Mouse (Mus musculus): ENCODE measurements around the gene Rcc1l.

The Rcc1l gene

GRCm38 (mm10) chr5:134206721-134207120, 30.1 kb upstream of the Rcc1l start:
- TF ChIP-seq NANOG (IDR thresholded peaks at IDR 0.05; ENCODE audit: borderline replicate concordance, low read length): no peak
- TF ChIP-seq POU5F1 (IDR thresholded peaks at IDR 0.05; ENCODE audit: borderline replicate concordance, low read length): no peak
- no peak for TF ChIP-seq CTCF (conservative IDR thresholded peaks at IDR 0.05; ENCODE audit: low read length)
- H3K4me3 ChIP-seq (replicated peaks; ENCODE audit: low read length): no peak overlapping the region
- peaks cover 2% of the 10 kb centered on the region; the same call in 1 of the 2 replicates for H3K27me3 ChIP-seq (ENCODE audit: insufficient read depth, low read length)
- 0 out of 2 replicates have a peak, but pooled peaks cover 4% of the 10 kb centered on the region for H3K4me1 ChIP-seq (replicated peaks; ENCODE audit: low read depth, low read length)
- H3K9me3 ChIP-seq (ENCODE audit: low read length): no peaks in the 10 kb centered on the region
- H3K36me3 ChIP-seq (ENCODE audit: insufficient read depth, low read length): no peaks in the 10 kb centered on the region

GRCm38 (mm10) chr5:134193664-134194063, 17.1 kb upstream of the Rcc1l start:
- no peak overlapping the region for H3K4me3 ChIP-seq (replicated peaks; ENCODE audit: low read length)
- H3K27me3 ChIP-seq (ENCODE audit: insufficient read depth, low read length): no peaks in the 10 kb centered on the region
- no peaks in the 10 kb centered on the region for H3K36me3 ChIP-seq (ENCODE audit: insufficient read depth, low read length)
- H3K9me3 ChIP-seq (ENCODE audit: low read length): 0 out of 2 replicates have a peak, but pooled peaks cover 3% of the 10 kb centered on the region
- H3K4me1 ChIP-seq (replicated peaks; ENCODE audit: low read depth, low read length): peaks cover 3% of the 10 kb centered on the region; the same call in 1 of the 2 replicates
- TF ChIP-seq NANOG (IDR thresholded peaks at IDR 0.05; ENCODE audit: borderline replicate concordance, low read length) (no peak), CTCF (conservative IDR thresholded peaks at IDR 0.05; ENCODE audit: low read length) (no peak), POU5F1 (IDR thresholded peaks at IDR 0.05; ENCODE audit: borderline replicate concordance, low read length) (no peak)

GRCm38 (mm10) chr5:134188571-134188970, 12.0 kb upstream of the Rcc1l start:
- H3K36me3 ChIP-seq (ENCODE audit: insufficient read depth, low read length): no peaks in the 10 kb centered on the region
- no peak for TF ChIP-seq POU5F1 (IDR thresholded peaks at IDR 0.05; ENCODE audit: borderline replicate concordance, low read length)
- TF ChIP-seq CTCF (conservative IDR thresholded peaks at IDR 0.05; ENCODE audit: low read length): no peak
- no peak for TF ChIP-seq NANOG (IDR thresholded peaks at IDR 0.05; ENCODE audit: borderline replicate concordance, low read length)
- H3K4me3 ChIP-seq (replicated peaks; ENCODE audit: low read length): no peak overlapping the region
- H3K9me3 ChIP-seq (ENCODE audit: low read length): no peaks in the 10 kb centered on the region
- peaks cover 22% of the 10 kb centered on the region for H3K4me1 ChIP-seq (replicated peaks; ENCODE audit: low read depth, low read length)
- no peaks in the 10 kb centered on the region for H3K27me3 ChIP-seq (ENCODE audit: insufficient read depth, low read length)

DNA sequence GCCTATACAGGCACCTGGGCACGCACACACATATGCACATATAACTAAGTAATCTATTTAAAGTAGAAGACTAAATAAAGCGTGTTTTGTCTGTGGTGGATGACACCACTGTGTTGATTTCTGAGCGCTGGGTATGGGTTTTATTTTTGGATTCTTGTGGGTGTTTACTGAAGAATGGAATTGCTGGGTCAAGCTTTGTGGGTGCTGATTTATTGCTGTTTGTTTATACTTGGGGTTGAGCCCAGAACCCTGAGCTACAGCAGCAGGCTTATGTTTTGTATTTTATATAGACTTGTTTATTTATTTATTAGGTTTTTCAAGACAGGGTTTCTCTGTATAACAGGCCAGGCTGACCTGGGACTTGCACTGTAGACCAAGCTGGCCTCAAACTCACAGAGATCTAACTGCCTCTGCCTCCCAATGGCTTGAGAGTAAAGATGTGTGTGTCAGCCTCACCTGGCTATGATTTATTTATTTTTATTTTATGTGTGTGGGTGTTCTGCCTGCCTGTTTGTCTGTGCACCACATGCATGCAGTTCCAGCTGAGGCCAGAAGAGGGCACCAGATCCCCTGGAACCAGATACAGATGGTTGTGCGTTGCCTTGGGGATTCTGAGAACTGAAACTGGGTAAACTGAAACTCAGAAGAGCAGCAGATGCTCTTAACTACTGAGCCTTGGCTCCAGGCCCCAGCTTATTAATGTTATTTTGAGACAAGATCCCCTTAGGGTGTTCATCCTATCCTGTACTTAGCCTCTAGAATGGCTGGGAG, 10.6 kb upstream of the Rcc1l start:
- Histone ChIP-seq H3K4me1 (replicated peaks; ENCODE audit: low read depth, low read length) (peaks cover 34% of the 10 kb centered on the region), H3K36me3 (ENCODE audit: insufficient read depth, low read length) (peaks cover 6% of the 10 kb centered on the region; the same call in 1 of the 2 replicates), H3K9me3 (ENCODE audit: low read length) (no peaks in the 10 kb centered on the region), H3K4me3 (replicated peaks; ENCODE audit: low read length) (no peak overlapping the region), H3K27me3 (ENCODE audit: insufficient read depth, low read length) (no peaks in the 10 kb centered on the region)
- TF ChIP-seq POU5F1 (IDR thresholded peaks at IDR 0.05; ENCODE audit: borderline replicate concordance, low read length) (no peak), CTCF (conservative IDR thresholded peaks at IDR 0.05; ENCODE audit: low read length) (peak; percentile 96)

- Histone ChIP-seq H3K4me3 (replicated peaks; ENCODE audit: low read length) (no peak overlapping the region), H3K36me3 (ENCODE audit: insufficient read depth, low read length) (peaks cover 6% of the 10 kb centered on the region; the same call in 1 of the 2 replicates), H3K4me1 (replicated peaks; ENCODE audit: low read depth, low read length) (peaks cover 44% of the 10 kb centered on the region), H3K27me3 (ENCODE audit: insufficient read depth, low read length) (no peaks in the 10 kb centered on the region), H3K9me3 (ENCODE audit: low read length) (no peaks in the 10 kb centered on the region)
- no peak for TF ChIP-seq POU5F1 (IDR thresholded peaks at IDR 0.05; ENCODE audit: borderline replicate concordance, low read length)
- TF ChIP-seq NANOG (IDR thresholded peaks at IDR 0.05; ENCODE audit: borderline replicate concordance, low read length): no peak
- TF ChIP-seq CTCF (conservative IDR thresholded peaks at IDR 0.05; ENCODE audit: low read length): no peak
Observed at GRCm38 (mm10) chr5:134186059-134186458, 9.5 kb upstream of the Rcc1l start.

DNA sequence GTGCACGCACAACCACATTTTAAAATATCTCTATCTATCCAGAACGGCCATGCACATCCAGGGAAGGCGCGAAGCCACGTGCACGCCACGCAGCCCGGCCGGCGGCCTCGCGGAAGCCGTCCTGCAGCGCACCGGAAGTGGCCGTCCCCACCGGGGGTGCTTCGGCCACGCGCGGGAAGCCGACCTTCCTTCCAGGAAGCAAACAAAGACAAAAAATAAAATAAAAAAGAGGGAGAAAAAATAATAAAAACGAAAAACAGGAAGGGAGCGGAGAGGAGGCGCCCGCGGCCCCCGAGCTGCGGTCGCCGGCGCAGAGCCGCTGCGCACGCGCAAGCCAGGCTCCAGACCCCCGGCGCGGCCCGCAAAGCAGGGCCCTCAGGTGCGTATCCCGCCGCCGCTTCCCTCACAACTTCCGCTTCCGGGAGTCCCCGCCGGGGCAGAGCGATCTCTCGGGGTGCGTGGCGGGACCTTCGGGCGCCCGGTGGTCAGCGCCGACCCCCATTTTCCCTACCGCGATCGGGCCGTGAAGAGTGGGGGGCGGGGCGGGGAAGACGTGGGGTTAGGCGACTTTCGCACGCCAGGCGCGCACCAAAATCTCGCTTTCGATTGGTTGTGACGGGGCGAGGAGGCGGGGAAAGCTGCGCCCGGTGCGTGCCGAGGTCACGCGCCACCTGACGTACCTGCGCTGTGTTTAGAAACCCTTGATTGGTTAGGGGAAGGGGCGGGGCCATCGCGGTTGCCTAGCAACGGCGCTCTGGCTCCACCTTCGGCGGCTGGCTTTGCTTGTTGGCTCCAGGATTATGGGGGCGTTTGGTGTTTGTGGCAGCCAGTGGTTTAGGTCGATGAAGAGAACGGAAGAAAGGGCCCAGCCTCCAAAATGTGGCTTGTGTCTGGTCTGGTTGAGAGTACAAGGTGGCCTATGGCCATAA, 7.6 kb upstream of the Rcc1l start, which contains the start of gene Gtf2ird2:
Gtf2ird2 (plus strand) TSS at position 140 of the 929 bp plus-strand sequence.
- Histone ChIP-seq H3K9me3 (ENCODE audit: low read length) (no peaks in the 10 kb centered on the region), H3K4me3 (replicated peaks; ENCODE audit: low read length) (peak within 1 kb of the TSS; percentile 87), H3K4me1 (replicated peaks; ENCODE audit: low read depth, low read length) (peaks cover 58% of the 10 kb centered on the region), H3K36me3 (ENCODE audit: insufficient read depth, low read length) (peaks cover 6% of the 10 kb centered on the region; the same call in 1 of the 2 replicates), H3K27me3 (ENCODE audit: insufficient read depth, low read length) (no peaks in the 10 kb centered on the region)
- TF ChIP-seq POU5F1 (IDR thresholded peaks at IDR 0.05; ENCODE audit: borderline replicate concordance, low read length): no peak
- no peak for TF ChIP-seq CTCF (conservative IDR thresholded peaks at IDR 0.05; ENCODE audit: low read length)
- no peak for TF ChIP-seq NANOG (IDR thresholded peaks at IDR 0.05; ENCODE audit: borderline replicate concordance, low read length)

GRCm38 (mm10) chr5:134183162-134183561, 6.6 kb upstream of the Rcc1l start:
- peaks cover 64% of the 10 kb centered on the region for H3K4me1 ChIP-seq (replicated peaks; ENCODE audit: low read depth, low read length)
- H3K4me3 ChIP-seq (replicated peaks; ENCODE audit: low read length): peak overlapping the region; percentile 87
- no peaks in the 10 kb centered on the region for H3K27me3 ChIP-seq (ENCODE audit: insufficient read depth, low read length)
- no peaks in the 10 kb centered on the region for H3K9me3 ChIP-seq (ENCODE audit: low read length)
- peaks cover 6% of the 10 kb centered on the region; the same call in 1 of the 2 replicates for H3K36me3 ChIP-seq (ENCODE audit: insufficient read depth, low read length)
- no peak for TF ChIP-seq CTCF (conservative IDR thresholded peaks at IDR 0.05; ENCODE audit: low read length)
- no peak for TF ChIP-seq POU5F1 (IDR thresholded peaks at IDR 0.05; ENCODE audit: borderline replicate concordance, low read length)
- no peak for TF ChIP-seq NANOG (IDR thresholded peaks at IDR 0.05; ENCODE audit: borderline replicate concordance, low read length)

- peaks cover 64% of the 10 kb centered on the region for H3K4me1 ChIP-seq (replicated peaks; ENCODE audit: low read depth, low read length)
- H3K9me3 ChIP-seq (ENCODE audit: low read length): no peaks in the 10 kb centered on the region
- H3K27me3 ChIP-seq (ENCODE audit: insufficient read depth, low read length): no peaks in the 10 kb centered on the region
- peaks cover 6% of the 10 kb centered on the region; the same call in 1 of the 2 replicates for H3K36me3 ChIP-seq (ENCODE audit: insufficient read depth, low read length)
- TF ChIP-seq POU5F1 (IDR thresholded peaks at IDR 0.05; ENCODE audit: borderline replicate concordance, low read length) (no peak), CTCF (conservative IDR thresholded peaks at IDR 0.05; ENCODE audit: low read length) (no peak), NANOG (IDR thresholded peaks at IDR 0.05; ENCODE audit: borderline replicate concordance, low read length) (no peak)
- peak overlapping the region; percentile 87 for H3K4me3 ChIP-seq (replicated peaks; ENCODE audit: low read length)
Observed at GRCm38 (mm10) chr5:134182735-134183134, 6.2 kb upstream of the Rcc1l start.

Measured in E14TG2a.4 (cell line).